Mouse (Mus musculus) testis, adult 2 months (tissue): Measurements from ENCODE around the gene Bmper.

Experiments
- CTCF ChIP-seq: fragments of 200-500 bp; IDR thresholded peaks from 2 replicates; pipeline ENCODE4 v1.5.1; 2012; ENCODE audit warnings: low read depth, mild to moderate bottlenecking, inconsistent platforms, low read length, moderate library complexity; ENCODE audit not compliant: control insufficient read depth, insufficient read depth, insufficient replicate concordance
- POLR2A ChIP-seq: fragments of 200-500 bp; IDR thresholded peaks from 2 replicates; pipeline ENCODE4 v1.6.1; 2012; ENCODE audit warnings: low read depth, mild to moderate bottlenecking, inconsistent platforms, low read length, moderate library complexity; ENCODE audit not compliant: control insufficient read depth

DNA sequence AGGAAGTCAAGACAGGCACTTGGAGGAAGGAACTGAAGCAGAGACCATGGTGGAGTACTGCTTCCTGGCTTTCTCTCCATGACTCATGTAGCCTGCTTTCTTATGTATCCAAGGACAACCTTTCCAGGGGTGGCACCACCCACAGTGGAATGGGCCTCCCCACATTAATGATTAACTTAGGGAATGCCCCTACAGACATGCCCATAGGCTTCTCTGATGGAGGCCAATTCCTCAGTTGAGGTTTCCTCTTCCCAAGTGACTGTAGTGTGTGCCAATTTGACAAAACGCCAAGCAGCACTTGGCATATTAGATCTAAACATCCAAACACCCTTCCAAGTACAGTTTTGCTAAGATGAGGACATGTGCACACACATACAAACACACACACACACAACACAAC lies 23.0 kb upstream of the Bmper start:
- no peak for TF ChIP-seq POLR2A
- no peak for TF ChIP-seq CTCF
